Mouse (Mus musculus) right cerebral cortex, postnatal 36 days (tissue): ENCODE results near the gene Eral1.

Source experiments
- DNase-seq, 2 experiments: peaks; one replicate each; pipeline ENCODE4 v3.0.0; 2022; ENCODE audit warnings: low spot score in 2 of 2, mixed read lengths in 1 of 2

Eral1 gene

GRCm38 (mm10) chr11:78037831-78038752 lies 42.1 kb downstream of the Eral1 start, which contains the start of gene Flot2:
Gene Flot2 (plus strand): TSS chr11:78037931.
- peak in 1 of 2 experiments; percentile 14 for DNase-seq

- DNase-seq: no peak
These were observed 43.4 kb downstream of the Eral1 start for GRCm38 (mm10) chr11:78036791-78037190.

DNA sequence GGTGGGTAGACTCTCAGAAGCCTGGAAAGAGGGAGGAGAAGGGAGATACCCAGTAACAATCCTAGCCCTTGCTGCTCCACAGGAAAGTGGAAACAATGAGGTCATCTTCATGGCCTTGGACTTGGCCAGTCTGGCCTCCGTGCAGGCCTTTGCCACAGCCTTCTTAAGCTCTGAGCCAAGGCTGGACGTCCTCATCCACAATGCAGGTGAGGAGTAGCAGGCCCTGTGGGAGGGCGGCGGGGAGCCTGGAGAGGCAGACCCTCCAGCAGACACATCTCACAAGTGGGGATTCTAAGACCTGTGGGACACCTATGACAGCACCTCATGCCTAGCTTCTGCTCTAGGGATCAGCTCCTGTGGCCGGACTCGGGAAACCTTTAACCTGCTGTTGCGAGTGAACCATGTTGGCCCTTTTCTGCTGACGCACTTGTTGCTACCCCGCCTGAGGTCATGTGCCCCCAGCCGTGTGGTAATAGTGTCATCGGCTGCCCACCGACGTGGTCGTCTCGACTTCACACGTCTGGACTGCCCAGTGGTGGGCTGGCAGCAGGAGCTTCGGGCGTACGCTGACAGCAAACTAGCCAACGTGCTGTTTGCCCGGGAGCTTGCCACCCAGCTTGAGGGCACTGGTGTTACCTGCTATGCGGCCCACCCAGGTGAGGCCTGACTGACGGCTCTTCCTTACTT lies 46.1 kb downstream of the Eral1 start:
- no peak for DNase-seq

DNA sequence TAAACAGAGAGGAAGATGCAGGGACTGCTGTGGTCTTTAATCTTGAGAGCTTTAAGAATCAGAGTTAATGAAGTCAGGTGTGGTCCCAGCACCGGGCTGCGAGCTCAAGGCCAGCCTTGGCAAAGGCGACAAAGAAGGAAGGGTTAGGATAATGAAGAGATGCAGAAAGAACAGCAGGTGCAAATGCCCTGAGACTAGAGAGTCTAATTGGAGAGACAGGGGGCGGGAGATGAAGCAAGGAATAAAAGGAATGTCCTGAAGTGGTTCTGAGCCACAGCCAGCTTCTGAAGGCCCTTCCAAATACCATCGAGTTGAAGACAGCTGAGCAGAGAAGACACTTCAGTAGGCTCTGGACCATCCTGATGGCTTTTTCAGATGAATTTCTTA lies 47.4 kb downstream of the Eral1 start:
- no peak for DNase-seq

GRCm38 (mm10) chr11:78031947-78032808 lies 48.0 kb downstream of the Eral1 start, which contains the start of gene Dhrs13:
Gene Dhrs13 (plus strand): TSS chr11:78032280.
- DNase-seq: peak; percentile 87 to 88

GRCm38 (mm10) chr11:78031389-78031788 lies 48.8 kb downstream of the Eral1 start:
- DNase-seq: no peak

GRCm38 (mm10) chr11:78030600-78030999 lies 49.6 kb downstream of the Eral1 start:
- DNase-seq: no peak

DNA sequence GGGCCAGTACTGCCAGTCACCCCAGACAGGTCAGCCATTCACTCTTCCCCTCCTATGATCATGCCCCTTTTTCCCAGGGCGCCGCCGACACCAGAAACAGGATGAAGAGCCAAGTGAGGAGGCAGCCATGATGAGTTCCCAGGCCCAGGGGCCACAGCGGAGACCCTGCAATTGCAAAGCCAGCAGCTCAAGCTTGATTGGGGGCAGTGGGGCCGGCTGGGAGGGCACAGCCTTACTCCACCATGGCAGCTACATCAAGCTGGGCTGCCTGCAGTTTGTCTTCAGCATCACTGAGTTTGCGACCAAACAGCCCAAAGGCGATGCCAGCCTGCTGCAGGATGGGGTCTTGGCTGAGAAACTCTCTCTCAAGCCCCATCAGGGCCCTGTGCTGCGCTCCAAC lies 50.9 kb downstream of the Eral1 start:
- DNase-seq: no peak

DNA sequence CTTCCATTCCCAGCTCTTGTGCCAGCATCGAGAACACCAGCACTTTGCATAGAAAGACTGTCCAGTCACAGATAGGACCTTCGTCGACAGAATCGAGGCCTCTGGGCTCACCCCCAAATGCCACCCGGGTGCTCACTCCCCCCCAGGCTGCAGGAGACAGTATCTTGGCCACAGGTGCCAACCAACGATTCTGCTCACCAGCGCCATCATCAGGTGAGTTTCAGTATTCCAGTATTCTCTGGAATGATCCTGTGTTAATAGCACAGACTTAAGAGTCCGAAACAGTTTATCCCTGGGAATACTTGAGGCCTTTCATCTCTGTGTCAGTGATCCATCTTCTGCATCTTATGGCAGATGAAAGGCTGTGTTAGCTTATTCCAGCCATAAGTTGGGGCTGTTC lies 56.6 kb downstream of the Eral1 start:
- DNase-seq: no peak
